Mouse (Mus musculus) small intestine, adult 2 months (tissue): ENCODE data around the gene Sohlh1.

Experiments
- CTCF ChIP-seq: fragments of 200-500 bp; IDR thresholded peaks from 2 replicates; pipeline ENCODE4 v1.5.1; 2012; ENCODE audit warnings: low read depth, mild to moderate bottlenecking, control low read depth, inconsistent platforms, low read length, moderate library complexity, mixed read lengths; ENCODE audit not compliant: insufficient replicate concordance, insufficient read length; ENCODE audit errors: extremely low read depth
- POLR2A ChIP-seq: fragments of 200-500 bp; IDR thresholded peaks from 2 replicates; pipeline ENCODE4 v1.6.1; 2012; ENCODE audit warnings: low read depth, mild to moderate bottlenecking, control low read depth, inconsistent platforms, low read length, moderate library complexity

DNA sequence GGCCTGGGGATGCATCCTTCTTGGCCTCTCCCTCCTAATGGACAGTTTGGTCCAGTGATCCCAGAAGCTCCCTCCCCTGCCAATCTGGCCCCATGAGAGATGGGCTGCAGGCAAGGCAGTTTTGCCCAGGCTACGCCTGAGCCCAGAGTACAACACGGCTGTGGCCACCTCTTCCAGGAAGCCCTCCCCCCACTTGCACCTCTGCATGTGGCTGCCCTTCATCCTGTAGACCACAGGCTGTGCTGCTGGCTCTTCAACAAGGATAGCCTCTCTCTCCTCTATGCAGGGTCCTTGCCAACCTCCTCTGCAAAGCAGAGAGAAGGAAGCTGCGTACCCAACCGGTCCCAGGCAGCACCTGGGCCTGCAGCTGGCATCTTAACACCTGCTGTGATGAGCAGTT, 32.0 kb upstream of the Sohlh1 start:
- TF ChIP-seq CTCF (no peak), POLR2A (no peak)
